Mouse (Mus musculus) kidney, postnatal 0 days (tissue): ENCODE measurements around the gene Prf1. TPM values are rescaled to one million over a fixed set of nuclear protein-coding genes. Genes with fewer than 3 reads are reported as not detected.
A peak's percentile ranks its signal among the peaks of the same experiment; 100 is the strongest.

ENCODE experiments used
- ATAC-seq: fragments of 200-750 bp; cut with Nextera tagmentation; replicated peaks from 2 replicates; pipeline ENCODE4 v1.8.0; 2017; ENCODE audit warnings: low read depth, moderate number of reproducible peaks, moderate TSS enrichment, moderate library complexity; ENCODE audit not compliant: low FRiP score
- DNase-seq: peaks from one replicate; pipeline ENCODE4 v3.0.0-alpha.2; 2016; ENCODE audit warnings: low spot score
- H3K27ac ChIP-seq: fragments of 300-500 bp; sonication (generic); 2 replicates; pipeline ENCODE4 v1.5.1; 2014; ENCODE audit warnings: mild to moderate bottlenecking
- H3K27me3 ChIP-seq: fragments of 300-500 bp; sonication (generic); 2 replicates; pipeline ENCODE4 v1.6.1; 2014; ENCODE audit warnings: low read length, mixed read lengths; ENCODE audit not compliant: insufficient read depth
- H3K36me3 ChIP-seq: fragments of 300-500 bp; sonication (generic); 2 replicates; pipeline ENCODE4 v1.6.1; 2014; ENCODE audit warnings: low read length, mixed read lengths; ENCODE audit not compliant: insufficient read depth
- H3K4me1 ChIP-seq: fragments of 300-500 bp; sonication (generic); replicated peaks from 2 replicates; pipeline ENCODE4 v1.6.1; 2014; ENCODE audit warnings: antibody characterized with exemption, low read length, mixed read lengths; ENCODE audit not compliant: insufficient read depth
- H3K4me2 ChIP-seq: fragments of 300-500 bp; sonication (generic); 2 replicates; pipeline ENCODE4 v1.6.1; 2014; ENCODE audit warnings: mild to moderate bottlenecking, low read length, moderate library complexity, mixed read lengths
- H3K4me3 ChIP-seq: fragments of 300-500 bp; sonication (generic); replicated peaks from 2 replicates; pipeline ENCODE4 v1.5.1; 2014; ENCODE audit warnings: low read depth, low read length
- H3K9ac ChIP-seq: fragments of 300-500 bp; sonication (generic); 2 replicates; pipeline ENCODE4 v1.6.1; 2014; ENCODE audit warnings: low read depth, low read length
- H3K9me3 ChIP-seq: fragments of 300-500 bp; sonication (generic); replicated peaks from 2 replicates; pipeline ENCODE4 v1.6.1; 2016; ENCODE audit warnings: low read length, inconsistent platforms, mixed read lengths
- CTCF ChIP-seq: IDR thresholded peaks from 2 replicates; pipeline ENCODE4 v1.5.1; 2016; ENCODE audit warnings: antibody characterized with exemption, low read depth, mild to moderate bottlenecking, moderate library complexity
- WGBS: fragments of 180-500 bp; shearing (Covaris S2); extraction: QIAGEN DNeasy Blood & Tissue Kit; methylation state at CpG from one replicate; pipeline ENCODE4 v1.1.7; 2014; 5-methylcytosine and 5-hydroxymethylcytosine counted together
- polyA plus RNA-seq: library from polyadenylated mRNA; unstranded; fragments of >200 nt; fragmentation: Nextera tagmentation; extraction: Ambion mirVana; gene quantifications from 2 replicates; pipeline ENCODE4 v1.2.1, GENCODE M21; 2015

Gene Prf1
- polyA plus RNA-seq, 1 experiment from 2014 or later: 0.05 TPM

DNA sequence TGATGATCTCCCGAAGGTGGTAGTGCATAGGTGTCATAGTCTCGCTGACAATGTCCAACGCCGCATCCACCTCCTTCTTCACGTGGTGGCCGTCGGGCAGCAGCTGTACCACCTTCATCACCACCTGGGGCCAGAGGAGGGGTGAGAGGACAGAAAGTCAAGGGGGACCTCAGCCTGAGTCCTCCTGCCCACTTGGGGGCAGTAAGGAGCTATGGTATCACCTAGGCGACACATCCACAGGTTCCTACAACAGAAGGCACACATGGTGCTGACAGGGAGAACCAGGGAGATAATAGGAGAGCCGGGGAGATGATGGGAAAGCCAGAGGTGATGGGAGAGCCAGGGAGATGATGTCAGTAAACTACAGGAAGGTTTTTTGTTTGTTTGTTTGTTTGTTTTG is 41.6 kb downstream of the Prf1 start:
- H3K9me3 ChIP-seq: no peaks in the 10 kb centered on the region
- no peaks in the 10 kb centered on the region for H3K4me1 ChIP-seq
- no peak overlapping the region for H3K4me2 ChIP-seq
- no peak for DNase-seq
- TF ChIP-seq CTCF: peak; percentile 36
- H3K9ac ChIP-seq: no peak overlapping the region
- no peak for ATAC-seq
- H3K27ac ChIP-seq: no peak overlapping the region
- 92% methylated on average over 9 of the region's 9 CpGs for WGBS
- H3K4me3 ChIP-seq: no peak overlapping the region
- H3K27me3 ChIP-seq: no peaks in the 10 kb centered on the region
- H3K36me3 ChIP-seq: no peaks in the 10 kb centered on the region

DNA sequence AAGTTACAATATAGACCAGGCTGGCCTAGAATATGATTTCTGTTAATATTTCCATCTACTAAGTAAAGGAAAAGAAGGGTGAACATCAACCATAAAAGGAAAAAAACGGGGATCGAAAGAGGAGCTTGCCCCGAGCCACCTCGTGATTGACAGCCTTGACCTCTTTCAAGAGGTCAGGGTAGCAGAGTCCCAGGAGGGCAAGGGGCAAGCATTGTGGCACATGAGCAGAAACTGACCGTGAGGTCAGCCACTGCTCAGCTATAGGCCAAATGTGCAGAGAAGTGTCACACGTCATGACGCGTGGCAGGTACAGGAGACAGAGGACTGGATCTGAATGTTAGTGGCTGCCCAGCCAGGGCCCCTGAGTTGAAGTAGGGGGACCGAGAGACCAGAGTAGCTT is 42.6 kb downstream of the Prf1 start:
- Histone ChIP-seq H3K27me3 (no peaks in the 10 kb centered on the region), H3K36me3 (no peaks in the 10 kb centered on the region), H3K9me3 (no peaks in the 10 kb centered on the region), H3K4me1 (no peaks in the 10 kb centered on the region), H3K9ac (no peak overlapping the region), H3K4me2 (no peak overlapping the region), H3K27ac (no peak overlapping the region), H3K4me3 (no peak overlapping the region)
- TF ChIP-seq CTCF: no peak
- no peak for DNase-seq
- WGBS: 81% methylated on average over 9 of the region's 9 CpGs
- no peak for ATAC-seq

DNA sequence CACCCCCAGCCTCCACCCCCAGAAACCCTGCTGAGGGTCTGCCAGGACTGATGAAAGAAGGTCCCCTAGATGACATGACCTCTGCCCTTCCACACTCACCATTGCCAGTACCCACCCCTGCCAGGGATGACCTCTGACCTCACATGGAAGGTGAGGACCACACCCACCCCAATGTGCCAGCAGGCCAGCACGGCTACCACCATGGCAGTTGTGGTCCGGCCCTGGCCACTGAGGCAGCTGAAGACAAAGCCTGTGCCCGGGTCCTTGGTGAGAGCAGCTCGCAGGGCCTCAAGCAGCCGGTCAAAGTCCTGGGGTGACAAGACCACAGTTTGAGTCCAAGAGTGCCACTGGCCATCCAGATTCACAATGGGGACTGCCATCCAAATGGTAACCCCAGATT is 43.4 kb downstream of the Prf1 start:
- Histone ChIP-seq H3K4me3 (no peak overlapping the region), H3K4me1 (no peaks in the 10 kb centered on the region), H3K9ac (no peak overlapping the region), H3K9me3 (no peaks in the 10 kb centered on the region), H3K36me3 (no peaks in the 10 kb centered on the region), H3K27me3 (no peaks in the 10 kb centered on the region), H3K27ac (no peak overlapping the region), H3K4me2 (no peak overlapping the region)
- ATAC-seq (no peak), DNase-seq (no peak)
- TF ChIP-seq CTCF: no peak
- WGBS: 92% methylated on average over 5 of the region's 5 CpGs

DNA sequence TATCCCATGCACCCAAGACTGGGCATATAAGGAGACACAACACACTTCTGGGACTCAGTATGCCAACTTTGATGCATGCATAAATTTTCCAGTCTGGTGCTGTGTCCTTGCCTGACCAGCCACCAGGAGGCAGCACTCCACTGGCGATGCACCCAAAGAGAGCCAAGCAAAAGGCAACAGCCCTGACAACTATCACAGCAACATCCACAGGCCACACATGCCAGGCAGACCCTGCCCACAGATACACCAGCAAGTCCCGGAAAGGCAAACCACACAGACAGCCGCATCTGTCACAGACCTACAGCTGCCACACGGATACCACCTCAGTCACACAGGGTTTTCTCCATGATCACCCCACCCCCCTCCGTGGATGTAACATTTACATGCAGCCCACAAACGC is 43.9 kb downstream of the Prf1 start:
- H3K27ac ChIP-seq: no peak overlapping the region
- WGBS: 67% methylated on average over 6 of the region's 6 CpGs
- ATAC-seq (no peak), DNase-seq (peak; percentile 68)
- no peak overlapping the region for H3K4me3 ChIP-seq
- no peaks in the 10 kb centered on the region for H3K36me3 ChIP-seq
- H3K4me1 ChIP-seq: 0 out of 2 replicates have a peak, but pooled peaks cover under 1% of the 10 kb centered on the region
- no peaks in the 10 kb centered on the region for H3K9me3 ChIP-seq
- H3K27me3 ChIP-seq: no peaks in the 10 kb centered on the region
- H3K9ac ChIP-seq: no peak overlapping the region
- H3K4me2 ChIP-seq: no peak overlapping the region
- TF ChIP-seq CTCF: peak; percentile 91

DNA sequence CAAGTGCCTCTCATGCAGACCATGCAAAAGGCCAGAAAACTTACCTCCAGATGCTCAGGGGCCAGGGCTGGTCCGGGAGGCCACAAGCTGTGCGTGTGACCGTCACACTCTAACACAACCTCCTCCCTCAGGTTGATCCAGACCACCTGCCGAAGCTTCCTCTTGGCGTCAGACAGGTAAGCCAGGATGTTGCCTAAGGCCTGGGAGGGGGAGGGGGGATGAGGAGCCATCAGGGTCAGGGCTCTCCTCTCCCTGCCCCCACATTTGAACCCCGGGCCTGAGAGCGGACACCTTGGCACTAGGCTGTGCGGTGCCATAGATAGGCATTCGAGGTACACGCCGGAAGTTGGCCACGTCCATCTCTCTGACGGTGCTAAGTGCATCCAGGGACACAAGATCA is 45.1 kb downstream of the Prf1 start:
- ATAC-seq: no peak
- no peaks in the 10 kb centered on the region for H3K27me3 ChIP-seq
- no peak overlapping the region for H3K27ac ChIP-seq
- 88% methylated on average over 13 of the region's 13 CpGs for WGBS
- DNase-seq: no peak
- H3K4me3 ChIP-seq: no peak overlapping the region
- no peaks in the 10 kb centered on the region for H3K36me3 ChIP-seq
- H3K9me3 ChIP-seq: no peaks in the 10 kb centered on the region
- TF ChIP-seq CTCF: no peak
- 0 out of 2 replicates have a peak, but pooled peaks cover 4% of the 10 kb centered on the region for H3K4me1 ChIP-seq
- no peak overlapping the region for H3K4me2 ChIP-seq
- no peak overlapping the region for H3K9ac ChIP-seq

DNA sequence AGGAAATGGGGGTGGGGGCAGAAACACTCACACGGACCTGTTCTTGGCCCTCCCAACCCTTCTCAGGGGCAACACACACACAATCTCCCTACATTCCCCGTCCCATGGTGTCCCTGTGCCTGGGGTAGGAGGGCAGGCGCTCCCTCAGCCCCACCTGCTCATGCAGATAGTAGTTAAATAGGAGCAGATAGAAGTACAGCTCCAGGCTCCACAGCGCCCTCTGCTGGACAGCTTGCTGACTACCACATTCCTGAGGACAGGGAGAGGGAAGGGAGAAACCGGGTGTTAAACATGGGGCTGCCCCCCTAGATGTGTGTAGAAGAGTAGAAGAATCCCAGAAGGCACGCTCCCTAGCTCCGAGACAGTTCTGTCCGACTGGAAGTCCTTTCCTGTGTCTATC is 46.3 kb downstream of the Prf1 start:
- Histone ChIP-seq H3K9ac (no peak overlapping the region), H3K36me3 (peaks cover 10% of the 10 kb centered on the region; the same call in 1 of the 2 replicates), H3K4me1 (0 out of 2 replicates have a peak, but pooled peaks cover 4% of the 10 kb centered on the region), H3K4me2 (no peak overlapping the region), H3K9me3 (no peaks in the 10 kb centered on the region), H3K4me3 (no peak overlapping the region), H3K27ac (no peak overlapping the region), H3K27me3 (no peaks in the 10 kb centered on the region)
- ATAC-seq: no peak
- peak; percentile 72 for DNase-seq
- TF ChIP-seq CTCF: peak; percentile 88
- 62% methylated on average over 8 of the region's 8 CpGs for WGBS

DNA sequence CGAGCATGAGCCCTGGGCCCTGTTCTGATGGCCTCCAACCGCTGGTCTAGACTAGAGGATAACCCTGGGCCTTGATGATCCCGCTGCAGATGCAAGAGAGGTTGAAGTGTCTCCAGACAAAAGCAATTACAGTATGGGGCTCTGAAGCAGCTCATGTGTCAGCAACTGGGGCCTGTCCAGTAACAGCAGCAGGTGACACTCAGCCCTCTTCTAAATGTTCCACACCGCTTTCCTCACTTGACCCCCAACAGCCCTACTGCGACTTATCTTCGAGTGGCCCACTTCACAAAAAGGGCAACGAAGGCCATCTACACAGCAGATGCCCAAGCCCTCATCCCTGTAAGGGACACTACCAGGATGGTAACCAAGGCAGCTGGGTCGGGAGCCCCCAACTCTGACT is 47.5 kb downstream of the Prf1 start:
- H3K9me3 ChIP-seq: no peaks in the 10 kb centered on the region
- no peak overlapping the region for H3K4me3 ChIP-seq
- no peak overlapping the region for H3K4me2 ChIP-seq
- H3K36me3 ChIP-seq: peaks cover 17% of the 10 kb centered on the region; the same call in 1 of the 2 replicates
- no peak overlapping the region for H3K27ac ChIP-seq
- ATAC-seq (no peak), DNase-seq (no peak)
- H3K27me3 ChIP-seq: no peaks in the 10 kb centered on the region
- WGBS: 85% methylated on average over 8 of the region's 8 CpGs
- no peak overlapping the region for H3K9ac ChIP-seq
- TF ChIP-seq CTCF: no peak
- 0 out of 2 replicates have a peak, but pooled peaks cover 4% of the 10 kb centered on the region for H3K4me1 ChIP-seq
